Mouse (Mus musculus): Measurements from ENCODE around the gene Thbs2. TPM values are rescaled to one million over a fixed set of nuclear protein-coding genes. Genes with fewer than 3 reads are reported as not detected.

The Thbs2 gene
- polyA plus RNA-seq, 2 experiments, result 0.63 to 0.65 TPM

DNA sequence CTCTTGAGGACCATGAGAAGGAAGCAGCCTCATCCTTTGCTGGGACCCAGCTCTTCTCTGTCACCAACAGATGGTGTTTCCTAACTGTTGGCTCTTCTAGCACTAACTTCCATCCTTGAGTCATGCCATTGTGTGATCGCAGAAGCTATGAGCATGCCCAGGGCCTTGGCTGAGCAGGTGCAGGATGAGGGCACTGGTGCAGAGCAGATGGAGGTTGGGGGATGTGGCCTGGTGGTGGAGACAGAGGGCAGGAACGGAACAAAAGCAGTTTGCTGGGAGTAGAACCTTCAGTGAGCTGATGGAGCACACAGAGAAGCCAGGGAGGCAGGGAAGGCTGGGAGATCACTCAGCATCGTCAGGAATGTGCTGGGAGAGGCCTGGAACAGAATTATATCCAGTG lies 8.7 kb upstream of the Thbs2 start:
- H3K36me3 ChIP-seq (replicated peaks; ENCODE audit: control insufficient read depth, insufficient read depth, low read depth), result no peaks in the 10 kb centered on the region
- H3K27ac ChIP-seq, result no peak overlapping the region
- H3K27me3 ChIP-seq (ENCODE audit: control insufficient read depth, insufficient read depth, low read length), result no peaks in the 10 kb centered on the region
- DNase-seq (ENCODE audit: low read depth in 3 of 3, low spot score in 3 of 3) (no peak), ATAC-seq (ENCODE audit: insufficient read depth) (no peak)
- H3K4me1 ChIP-seq (replicated peaks; ENCODE audit: control insufficient read depth in 2 of 2, insufficient read depth in 2 of 2, low read length in 1 of 2), result no peaks in the 10 kb centered on the region
- H3K4me2 ChIP-seq (ENCODE audit: low read depth), result no peak overlapping the region
- no peak for TF ChIP-seq CTCF (IDR thresholded peaks at IDR 0.05; ENCODE audit: low read depth)
- no peak for TF ChIP-seq EP300 (IDR thresholded peaks at IDR 0.05; ENCODE audit: low read depth)
- WGBS (ENCODE audit: insufficient replicate concordance), result 26% methylated on average over 3 of the region's 3 CpGs
- no peaks in the 10 kb centered on the region for H3K9me3 ChIP-seq (ENCODE audit: control insufficient read depth, low read length)
- no peak overlapping the region for H3K4me3 ChIP-seq (ENCODE audit: insufficient read depth in 1 of 2, low read depth in 2 of 2, low read length in 2 of 2)
- H3K9ac ChIP-seq (replicated peaks), result no peak overlapping the region

DNA sequence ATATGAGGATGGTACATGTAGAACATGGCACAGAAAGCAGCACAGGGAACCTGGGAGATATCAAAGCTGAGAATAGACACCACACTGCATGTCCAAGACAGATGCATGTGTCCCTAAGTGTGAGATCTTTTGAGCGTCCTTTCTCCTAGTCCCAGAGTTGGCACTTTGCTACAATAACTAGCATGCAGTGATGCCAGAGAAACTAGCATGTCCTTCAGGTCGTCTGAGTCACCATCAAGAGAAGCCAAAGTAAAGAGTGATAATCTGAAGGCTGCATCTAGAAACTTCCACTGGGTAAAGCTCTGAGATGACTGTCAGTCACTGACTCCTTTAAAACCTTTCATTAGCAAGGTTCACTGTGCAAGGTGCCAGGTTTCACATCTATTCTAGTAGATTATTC lies 7.9 kb upstream of the Thbs2 start:
- WGBS (ENCODE audit: insufficient replicate concordance), result 29% methylated on average over 2 of the region's 2 CpGs
- no peaks in the 10 kb centered on the region for H3K9me3 ChIP-seq (ENCODE audit: control insufficient read depth, low read length)
- no peak for TF ChIP-seq CTCF (IDR thresholded peaks at IDR 0.05; ENCODE audit: low read depth)
- TF ChIP-seq EP300 (IDR thresholded peaks at IDR 0.05; ENCODE audit: low read depth), result no peak
- H3K36me3 ChIP-seq (replicated peaks; ENCODE audit: control insufficient read depth, insufficient read depth, low read depth), result no peaks in the 10 kb centered on the region
- no peaks in the 10 kb centered on the region for H3K4me1 ChIP-seq (replicated peaks; ENCODE audit: control insufficient read depth in 2 of 2, insufficient read depth in 2 of 2, low read length in 1 of 2)
- H3K4me2 ChIP-seq (ENCODE audit: low read depth), result no peak overlapping the region
- H3K27ac ChIP-seq, result no peak overlapping the region
- DNase-seq (ENCODE audit: low read depth in 3 of 3, low spot score in 3 of 3) (no peak), ATAC-seq (ENCODE audit: insufficient read depth) (no peak)
- H3K4me3 ChIP-seq (ENCODE audit: insufficient read depth in 1 of 2, low read depth in 2 of 2, low read length in 2 of 2), result no peak overlapping the region
- H3K27me3 ChIP-seq (ENCODE audit: control insufficient read depth, insufficient read depth, low read length), result no peaks in the 10 kb centered on the region
- H3K9ac ChIP-seq (replicated peaks), result no peak overlapping the region

DNA sequence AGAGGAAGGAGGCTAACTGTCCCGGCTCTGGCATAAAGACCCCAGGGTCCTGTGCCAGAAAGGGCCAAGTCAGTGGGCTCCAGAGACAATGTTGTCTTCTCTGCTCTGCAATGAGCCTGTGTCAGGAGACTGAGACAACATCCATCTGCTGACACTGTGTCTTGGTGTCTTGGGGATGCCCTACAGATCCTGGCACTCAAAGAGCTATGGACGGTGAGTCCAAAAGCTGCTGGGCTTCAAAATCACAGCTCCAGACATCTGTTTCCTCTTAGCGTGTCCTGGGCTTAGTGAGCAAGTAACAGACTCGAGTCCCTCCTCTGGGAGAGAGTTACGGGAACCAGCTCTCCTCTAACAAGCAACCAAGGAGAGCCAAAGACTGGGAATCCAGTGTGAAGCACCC lies 6.2 kb upstream of the Thbs2 start:
- no peak for DNase-seq (ENCODE audit: low read depth in 3 of 3, low spot score in 3 of 3)
- Histone ChIP-seq H3K4me3 (ENCODE audit: insufficient read depth in 1 of 2, low read depth in 2 of 2, low read length in 2 of 2) (no peak overlapping the region), H3K36me3 (replicated peaks; ENCODE audit: control insufficient read depth, insufficient read depth, low read depth) (no peaks in the 10 kb centered on the region), H3K9me3 (ENCODE audit: control insufficient read depth, low read length) (no peaks in the 10 kb centered on the region), H3K27me3 (ENCODE audit: control insufficient read depth, insufficient read depth, low read length) (no peaks in the 10 kb centered on the region), H3K27ac (no peak overlapping the region), H3K4me1 (replicated peaks; ENCODE audit: control insufficient read depth in 2 of 2, insufficient read depth in 2 of 2, low read length in 1 of 2) (no peaks in the 10 kb centered on the region), H3K4me2 (ENCODE audit: low read depth) (no peak overlapping the region), H3K9ac (replicated peaks) (no peak overlapping the region)
- TF ChIP-seq CTCF (IDR thresholded peaks at IDR 0.05; ENCODE audit: low read depth) (no peak), EP300 (IDR thresholded peaks at IDR 0.05; ENCODE audit: low read depth) (no peak)
- 57% methylated on average over 5 of the region's 5 CpGs for WGBS (ENCODE audit: insufficient replicate concordance)
- no peak for ATAC-seq (ENCODE audit: insufficient read depth)

DNA sequence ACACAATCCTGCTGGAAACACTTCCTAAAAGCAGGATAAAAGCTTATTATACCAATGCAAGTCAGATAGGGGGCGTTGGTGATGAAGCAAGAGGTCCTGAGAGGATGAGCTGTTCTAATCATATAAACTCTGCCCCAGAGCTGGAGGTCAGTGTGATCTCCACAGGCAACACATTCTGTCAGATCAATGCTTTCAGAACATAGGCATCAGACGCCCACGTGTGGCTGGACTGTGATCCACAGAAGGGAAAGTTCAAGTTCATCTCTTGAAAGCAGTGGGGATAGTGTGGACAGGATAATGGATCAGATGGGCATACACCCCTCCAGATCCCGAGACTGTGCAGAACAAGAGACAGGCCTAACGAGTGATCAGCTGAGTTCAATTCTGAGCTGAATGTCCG lies 4.2 kb upstream of the Thbs2 start:
- Histone ChIP-seq H3K9me3 (ENCODE audit: control insufficient read depth, low read length) (no peaks in the 10 kb centered on the region), H3K27me3 (ENCODE audit: control insufficient read depth, insufficient read depth, low read length) (no peaks in the 10 kb centered on the region; the same call in 1 of the 2 replicates), H3K4me3 (ENCODE audit: insufficient read depth in 1 of 2, low read depth in 2 of 2, low read length in 2 of 2) (no peak overlapping the region), H3K4me1 (replicated peaks; ENCODE audit: control insufficient read depth in 2 of 2, insufficient read depth in 2 of 2, low read length in 1 of 2) (no peaks in the 10 kb centered on the region), H3K36me3 (replicated peaks; ENCODE audit: control insufficient read depth, insufficient read depth, low read depth) (no peaks in the 10 kb centered on the region), H3K27ac (no peak overlapping the region), H3K4me2 (ENCODE audit: low read depth) (no peak overlapping the region), H3K9ac (replicated peaks) (no peak overlapping the region)
- TF ChIP-seq CTCF (IDR thresholded peaks at IDR 0.05; ENCODE audit: low read depth) (no peak), EP300 (IDR thresholded peaks at IDR 0.05; ENCODE audit: low read depth) (no peak)
- 41% methylated on average over 6 of the region's 6 CpGs for WGBS (ENCODE audit: insufficient replicate concordance)
- DNase-seq (ENCODE audit: low read depth in 3 of 3, low spot score in 3 of 3) (no peak), ATAC-seq (ENCODE audit: insufficient read depth) (no peak)

DNA sequence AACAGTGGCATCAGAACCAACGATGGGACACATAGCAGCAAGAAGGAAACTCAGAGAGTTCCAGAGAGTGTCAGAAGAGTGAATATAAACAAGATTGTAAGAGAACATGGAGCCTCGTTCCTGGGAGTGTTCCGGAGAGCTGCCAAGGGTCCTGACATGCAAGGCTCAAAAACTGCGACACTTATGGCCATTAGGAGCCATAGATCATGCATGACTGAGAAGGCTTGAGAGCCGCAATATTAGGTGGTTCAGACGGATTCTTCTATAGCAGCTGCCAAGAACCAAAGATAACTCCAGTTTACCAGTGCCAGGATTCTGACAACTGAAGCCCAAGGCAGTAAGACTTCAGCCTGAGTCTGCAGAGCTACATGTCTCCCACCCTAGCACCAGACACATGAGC lies 3.1 kb upstream of the Thbs2 start:
- no peaks in the 10 kb centered on the region for H3K4me1 ChIP-seq (replicated peaks; ENCODE audit: control insufficient read depth in 2 of 2, insufficient read depth in 2 of 2, low read length in 1 of 2)
- H3K27ac ChIP-seq, result no peak overlapping the region
- no peaks in the 10 kb centered on the region for H3K36me3 ChIP-seq (replicated peaks; ENCODE audit: control insufficient read depth, insufficient read depth, low read depth)
- no peak overlapping the region for H3K9ac ChIP-seq (replicated peaks)
- H3K9me3 ChIP-seq (ENCODE audit: control insufficient read depth, low read length), result no peaks in the 10 kb centered on the region
- no peak for TF ChIP-seq CTCF (IDR thresholded peaks at IDR 0.05; ENCODE audit: low read depth)
- TF ChIP-seq EP300 (IDR thresholded peaks at IDR 0.05; ENCODE audit: low read depth), result no peak
- 51% methylated on average over 6 of the region's 6 CpGs for WGBS (ENCODE audit: insufficient replicate concordance)
- ATAC-seq (ENCODE audit: insufficient read depth) (no peak), DNase-seq (ENCODE audit: low read depth in 3 of 3, low spot score in 3 of 3) (no peak)
- no peak overlapping the region for H3K4me3 ChIP-seq (ENCODE audit: insufficient read depth in 1 of 2, low read depth in 2 of 2, low read length in 2 of 2)
- H3K4me2 ChIP-seq (ENCODE audit: low read depth), result no peak overlapping the region
- H3K27me3 ChIP-seq (ENCODE audit: control insufficient read depth, insufficient read depth, low read length), result no peaks in the 10 kb centered on the region; the same call in 1 of the 2 replicates
